Mouse (Mus musculus) layer of hippocampus, adult 9-10 months (tissue): ENCODE measurements around the gene St6galnac5.
"Not testable (repeated sequence)": the region's sequence is repeated elsewhere in the genome, so short reads cannot be mapped to it uniquely, and the experiment has no call there.

ENCODE experiments used
- DNase-seq: peaks from one replicate; pipeline ENCODE4 v3.0.0; 2022; ENCODE audit warnings: low spot score

The St6galnac5 gene

GRCm38 (mm10) chr3:152784353-152784752, 197.7 kb downstream of the St6galnac5 start:
- not testable (repeated sequence) for DNase-seq

GRCm38 (mm10) chr3:152783792-152784191, 198.3 kb downstream of the St6galnac5 start:
- no peak for DNase-seq

GRCm38 (mm10) chr3:152779819-152780218, 202.2 kb downstream of the St6galnac5 start:
- no peak for DNase-seq

- no peak for DNase-seq
Measured at GRCm38 (mm10) chr3:152776872-152777540, 205.0 kb downstream of the St6galnac5 start.

- DNase-seq, result no peak
Measured at GRCm38 (mm10) chr3:152776363-152776762, 205.7 kb downstream of the St6galnac5 start.

- no peak for DNase-seq
Measured at GRCm38 (mm10) chr3:152770056-152770455, 212.0 kb downstream of the St6galnac5 start.

- DNase-seq, result no peak
Measured at GRCm38 (mm10) chr3:152767485-152767884, 214.6 kb downstream of the St6galnac5 start.
